Mouse (Mus musculus): ENCODE data around the gene Hspg2.

- TF ChIP-seq CTCF (IDR thresholded peaks at IDR 0.05; ENCODE audit: low read depth, low read length) (no peak), POLR2AphosphoS5 (IDR thresholded peaks at IDR 0.05; ENCODE audit: insufficient replicate concordance, low read depth, low read length) (no peak), GATA2 (IDR thresholded peaks at IDR 0.05; ENCODE audit: borderline replicate concordance, low read depth, low read length) (no peak)
Measured at GRCm38 (mm10) chr4:137540356-137540755, 71.8 kb downstream of the Hspg2 start.
